Comparison of ENCODE assay signal across 11 mouse cellular contexts in the genomic region with DNA sequence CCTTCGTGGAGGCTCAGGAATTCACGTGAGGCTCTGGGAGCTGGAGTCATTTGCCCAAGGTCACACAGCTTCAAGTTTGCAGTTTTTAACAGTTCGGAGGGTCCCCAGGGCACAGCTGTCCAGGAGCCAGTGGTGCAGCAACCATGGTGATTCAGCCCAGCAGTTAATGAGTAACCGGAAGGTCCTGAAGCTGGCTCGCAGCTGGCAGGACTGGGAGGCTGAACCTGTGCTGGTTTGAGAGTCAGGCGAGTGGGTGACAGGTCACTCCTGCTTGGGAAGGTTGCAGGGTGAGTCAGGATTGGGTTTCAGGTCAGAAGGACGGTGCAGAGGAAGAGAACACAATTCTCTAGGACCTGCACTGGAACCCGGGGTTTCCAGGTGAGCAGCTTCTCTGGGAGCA. TPM values are rescaled to one million over a fixed set of nuclear protein-coding genes. Genes with fewer than 3 reads are reported as not detected.
DNase-seq lines count a peak whose midpoint lies in the region; ATAC-seq and TF ChIP-seq lines count a peak whose summit lies in the region.
"Had no signal": no experiment of that assay in that cellular context is flagged by ENCODE, and none has a peak within 500 bp of the region (broad histone marks: within the 10 kb centered on the region; RNA-seq: fewer than 3 reads in every experiment).

A gene (plus strand): TSS at position 113 of the 400 bp plus-strand sequence.

- TF ChIP-seq CTCF in CH12.LX (conservative IDR thresholded peaks at IDR 0.05 in 1 of 2, IDR thresholded peaks at IDR 0.05 in 1 of 2; ENCODE audit: low read depth in 2 of 2, low read length in 2 of 2), result no peak

- TF ChIP-seq RAD21 in CH12.LX (IDR thresholded peaks at IDR 0.05; ENCODE audit: low read depth, low read length), result no peak

- no peaks in the 10 kb centered on the region for H3K36me3 ChIP-seq in CH12.LX (replicated peaks in 1 of 2; ENCODE audit: control insufficient read depth in 1 of 2, insufficient read depth in 1 of 2, low read length in 1 of 2)
- H3K36me3 ChIP-seq in intestine, embryonic 16.5 days (ENCODE audit: control insufficient read depth, insufficient read depth, low read length), result no peaks in the 10 kb centered on the region
- no peaks in the 10 kb centered on the region for H3K36me3 ChIP-seq in liver, embryonic 16.5 days (ENCODE audit: control insufficient read depth, insufficient read depth)
- H3K36me3 ChIP-seq in embryonic facial prominence, embryonic 10.5 days (replicated peaks), result no peaks in the 10 kb centered on the region

- peak; percentile 92 for ATAC-seq in intestine, embryonic 16.5 days
- ATAC-seq in liver, embryonic 16.5 days (ENCODE audit: low read depth), result peak; percentile 82

- DNase-seq in CH12.LX (ENCODE audit: extremely low read depth), result no peak
- peak; percentile 91 for DNase-seq in kidney, postnatal 14 days
- no peak for DNase-seq in thymus, postnatal 4 days
- DNase-seq in heart, adult 9 months (ENCODE audit: low spot score in 2 of 2), result no peak
- DNase-seq in thymus, postnatal 25 days, result no peak
- DNase-seq in embryonic facial prominence, embryonic 10.5 days (ENCODE audit: low spot score), result no peak
- DNase-seq: heart, postnatal 14 days; lung, embryonic 14.5 days had no signal

- H3K79me2 ChIP-seq in CH12.LX (replicated peaks; ENCODE audit: control insufficient read depth, extremely low read depth, insufficient read depth, poor library complexity, severe bottlenecking), result no peaks in the 10 kb centered on the region

- in situ Hi-C loops in CH12.LX (cut with MboI; ENCODE audit: low pct_ligation_motif_present, low pct_unique_long_range_greater_than_20kb, low sequenced_read_pairs), result no loop called here

- WGBS in intestine, embryonic 16.5 days, result 43% methylated on average over 8 of the region's 8 CpGs
- WGBS in liver, embryonic 16.5 days (ENCODE audit: insufficient replicate concordance), result 35% methylated on average over 8 of the region's 8 CpGs
- 65% methylated on average over 8 of the region's 8 CpGs for WGBS in embryonic facial prominence, embryonic 10.5 days

- peak within 1 kb of the TSS; percentile 77; the same call in 1 of the 2 replicates for H3K4me2 ChIP-seq in CH12.LX (ENCODE audit: insufficient read depth, low read depth, poor library complexity, severe bottlenecking)
- H3K4me2 ChIP-seq in intestine, embryonic 16.5 days (ENCODE audit: low read depth, low read length), result 0 out of 2 replicates have a peak within 1 kb of the TSS, but pooled peaks have one; percentile 1
- H3K4me2 ChIP-seq in liver, embryonic 16.5 days (ENCODE audit: low read depth, low read length), result no peak within 1 kb of the TSS
- H3K4me2 ChIP-seq: lung, embryonic 14.5 days had no signal

- peaks cover 82% of the 10 kb centered on the region for H3K27me3 ChIP-seq in CH12.LX (replicated peaks)
- no peaks in the 10 kb centered on the region for H3K27me3 ChIP-seq in intestine, embryonic 16.5 days (replicated peaks; ENCODE audit: control insufficient read depth, insufficient read depth, low read length)
- H3K27me3 ChIP-seq in liver, embryonic 16.5 days (ENCODE audit: control insufficient read depth, insufficient read depth, low read depth, low read length), result no peaks in the 10 kb centered on the region
- H3K27me3 ChIP-seq in embryonic facial prominence, embryonic 10.5 days (replicated peaks; ENCODE audit: low read depth, poor library complexity, severe bottlenecking), result no peaks in the 10 kb centered on the region

- H3K4me1 ChIP-seq in CH12.LX (ENCODE audit: control insufficient read depth in 1 of 2, insufficient read depth in 2 of 2), result peaks cover 0 to 3% of the 10 kb centered on the region in 2 experiments; a peak in 1 of 4 replicates
- H3K4me1 ChIP-seq in intestine, embryonic 16.5 days (ENCODE audit: control insufficient read depth, insufficient read depth, low read length), result peaks cover 2% of the 10 kb centered on the region; the same call in 1 of the 2 replicates
- H3K4me1 ChIP-seq in liver, embryonic 16.5 days (ENCODE audit: control insufficient read depth, low read depth, low read length), result peaks cover 10% of the 10 kb centered on the region
- H3K4me1 ChIP-seq in embryonic facial prominence, embryonic 10.5 days, result 0 out of 2 replicates have a peak, but pooled peaks cover 5% of the 10 kb centered on the region

- no peak within 1 kb of the TSS for H3K4me3 ChIP-seq in CH12.LX (replicated peaks in 1 of 3; ENCODE audit: low read depth in 2 of 3, low read length in 2 of 3, poor library complexity in 1 of 3)
- no peak within 1 kb of the TSS for H3K4me3 ChIP-seq in intestine, embryonic 16.5 days (ENCODE audit: low read length)
- H3K4me3 ChIP-seq in liver, embryonic 16.5 days (ENCODE audit: low read depth, low read length), result no peak within 1 kb of the TSS
- H3K4me3 ChIP-seq in embryonic facial prominence, embryonic 10.5 days, result no peak within 1 kb of the TSS

- H3K9ac ChIP-seq in CH12.LX (ENCODE audit: insufficient read depth, low read depth), result no peak within 1 kb of the TSS
- H3K9ac ChIP-seq in intestine, embryonic 16.5 days (ENCODE audit: low read depth, low read length), result no peak within 1 kb of the TSS
- H3K9ac ChIP-seq in liver, embryonic 16.5 days (ENCODE audit: low read depth, low read length), result no peak within 1 kb of the TSS
- H3K9ac ChIP-seq: lung, embryonic 14.5 days had no signal

- no peak for TF ChIP-seq POLR2A in CH12.LX (IDR thresholded peaks at IDR 0.05; ENCODE audit: low read depth, low read length)

- no peak within 1 kb of the TSS for H3K27ac ChIP-seq in CH12.LX (ENCODE audit: insufficient read depth, low read depth)
- H3K27ac ChIP-seq in intestine, embryonic 16.5 days (ENCODE audit: low read length), result peak within 1 kb of the TSS; percentile 25; the same call in 1 of the 2 replicates
- H3K27ac ChIP-seq in liver, embryonic 16.5 days (ENCODE audit: low read length), result peak within 1 kb of the TSS; percentile 61; the same call in 1 of the 2 replicates
- H3K27ac ChIP-seq in embryonic facial prominence, embryonic 10.5 days (replicated peaks), result no peak within 1 kb of the TSS

- no peak for TF ChIP-seq EP300 in CH12.LX (IDR thresholded peaks at IDR 0.05; ENCODE audit: low read length)

- dilution Hi-C loops in CH12.LX (cut with MboI; ENCODE audit: extremely low pct_ligation_motif_present, extremely low pct_unique_long_range_greater_than_20kb, low sequenced_read_pairs), result no loop called here

- H3K9me3 ChIP-seq in CH12.LX (replicated peaks; ENCODE audit: low read length), result peaks cover 3% of the 10 kb centered on the region
- H3K9me3 ChIP-seq in intestine, embryonic 16.5 days (ENCODE audit: control insufficient read depth, low read length), result no peaks in the 10 kb centered on the region
- no peaks in the 10 kb centered on the region for H3K9me3 ChIP-seq in liver, embryonic 16.5 days (replicated peaks; ENCODE audit: control insufficient read depth, low read length)
- H3K9me3 ChIP-seq in embryonic facial prominence, embryonic 10.5 days, result no peaks in the 10 kb centered on the region

TF ChIP-seq in CH12.LX, 34 proteins besides CTCF, POLR2A, EP300 and RAD21:
- no peak for TF ChIP-seq GABPA (IDR thresholded peaks at IDR 0.05; ENCODE audit: insufficient replicate concordance, low read depth, low read length)
- TF ChIP-seq ETS1 (conservative IDR thresholded peaks at IDR 0.05; ENCODE audit: low read depth, low read length), result no peak
- no peak for TF ChIP-seq NELFE (IDR thresholded peaks at IDR 0.05; ENCODE audit: low read depth, low read length)
- no peak for TF ChIP-seq MAFK (IDR thresholded peaks at IDR 0.05; ENCODE audit: insufficient replicate concordance, low read length)
- TF ChIP-seq UBTF (IDR thresholded peaks at IDR 0.05; ENCODE audit: low read depth, low read length), result no peak
- TF ChIP-seq SMC3 (IDR thresholded peaks at IDR 0.05; ENCODE audit: low read depth, low read length), result no peak

RNA-seq across cellular contexts. Expression of the gene that starts here (rescaled TPM):
- total RNA-seq in CH12.LX (2012; rRNA removed), result not detected in 2 replicates
- total RNA-seq in CH12.LX (2014; rRNA removed), result not detected in 2 replicates
- not detected in 2 replicates for polyA plus RNA-seq in CH12.LX (2012; ENCODE audit: insufficient read length, low read depth)
- 1.2 and 2.1 TPM in 2 replicates for polyA plus RNA-seq in intestine, embryonic 16.5 days (2015; fragmentation: Nextera tagmentation; extraction: Ambion mirVana)
- 4.6 and 5.8 TPM in 2 replicates for polyA plus RNA-seq in liver, embryonic 16.5 days (2015; fragmentation: Nextera tagmentation; extraction: Ambion mirVana)
- polyA plus RNA-seq in embryonic facial prominence, embryonic 10.5 days (2016; fragmentation: Nextera tagmentation; extraction: Ambion mirVana), result not detected in 2 replicates
- total RNA-seq: megakaryocyte-erythroid progenitor cell, adult 5-6 weeks had no signal
- polyA plus RNA-seq: lung, embryonic 14.5 days had no signal

Comparison
In these comparisons a context has a peak if more than half of its experiments do, and no peak if none do; other contexts are left out.
1. H3K27ac ChIP-seq: peak in intestine, embryonic 16.5 days (single experiment) and liver, embryonic 16.5 days (single experiment); none in CH12.LX (single experiment) and embryonic facial prominence, embryonic 10.5 days (single experiment).